Mouse (Mus musculus): ENCODE data around the gene Chmp1a. TPM values are rescaled to one million over a fixed set of nuclear protein-coding genes. Genes with fewer than 3 reads are reported as not detected.

Gene Chmp1a
- polyA plus RNA-seq, 1 experiment from 2014 or later, result 180 TPM

GRCm38 (mm10) chr8:123191908-123192307 lies 20.7 kb downstream of the Chmp1a start:
- WGBS, result 69% methylated on average over 7 of the region's 8 CpGs
- ATAC-seq, result no peak
- H3K9me3 ChIP-seq (replicated peaks; ENCODE audit: control insufficient read depth, low read length), result no peaks in the 10 kb centered on the region

GRCm38 (mm10) chr8:123190678-123191077 lies 21.9 kb downstream of the Chmp1a start:
- Histone ChIP-seq H3K27me3 (replicated peaks; ENCODE audit: control insufficient read depth, insufficient read depth, low read length) (no peaks in the 10 kb centered on the region), H3K9me3 (replicated peaks; ENCODE audit: control insufficient read depth, low read length) (no peaks in the 10 kb centered on the region), H3K27ac (ENCODE audit: low read depth, low read length) (no peak overlapping the region), H3K36me3 (ENCODE audit: control insufficient read depth, insufficient read depth, low read length) (no peaks in the 10 kb centered on the region), H3K4me2 (ENCODE audit: low read length) (no peak overlapping the region), H3K4me1 (ENCODE audit: control insufficient read depth, insufficient read depth, low read length) (no peaks in the 10 kb centered on the region), H3K9ac (ENCODE audit: low read length) (no peak overlapping the region), H3K4me3 (ENCODE audit: low read depth, low read length) (no peak overlapping the region)
- DNase-seq (ENCODE audit: low spot score), result peak; percentile 83
- under 1% methylated on average over 9 of the region's 9 CpGs for WGBS
- ATAC-seq, result no peak

More at GRCm38 (mm10) chr8:123191908-123192307, 20.7 kb downstream of the Chmp1a start:
- no peaks in the 10 kb centered on the region for H3K27me3 ChIP-seq (replicated peaks; ENCODE audit: control insufficient read depth, insufficient read depth, low read length)
- H3K36me3 ChIP-seq (ENCODE audit: control insufficient read depth, insufficient read depth, low read length), result no peaks in the 10 kb centered on the region
- DNase-seq (ENCODE audit: low spot score), result no peak
- no peak overlapping the region for H3K9ac ChIP-seq (ENCODE audit: low read length)
- no peak overlapping the region for H3K27ac ChIP-seq (ENCODE audit: low read depth, low read length)
- no peak overlapping the region for H3K4me2 ChIP-seq (ENCODE audit: low read length)
- no peak overlapping the region for H3K4me3 ChIP-seq (ENCODE audit: low read depth, low read length)
- H3K4me1 ChIP-seq (ENCODE audit: control insufficient read depth, insufficient read depth, low read length), result no peaks in the 10 kb centered on the region

GRCm38 (mm10) chr8:123188841-123189240 lies 23.7 kb downstream of the Chmp1a start:
- Histone ChIP-seq H3K4me1 (ENCODE audit: control insufficient read depth, insufficient read depth, low read length) (no peaks in the 10 kb centered on the region), H3K9ac (ENCODE audit: low read length) (no peak overlapping the region), H3K27me3 (replicated peaks; ENCODE audit: control insufficient read depth, insufficient read depth, low read length) (no peaks in the 10 kb centered on the region), H3K27ac (ENCODE audit: low read depth, low read length) (no peak overlapping the region), H3K4me3 (ENCODE audit: low read depth, low read length) (no peak overlapping the region), H3K9me3 (replicated peaks; ENCODE audit: control insufficient read depth, low read length) (no peaks in the 10 kb centered on the region), H3K36me3 (ENCODE audit: control insufficient read depth, insufficient read depth, low read length) (no peaks in the 10 kb centered on the region), H3K4me2 (ENCODE audit: low read length) (no peak overlapping the region)
- ATAC-seq, result no peak
- WGBS, result 83% methylated on average over 7 of the region's 7 CpGs
- DNase-seq (ENCODE audit: low spot score), result no peak

GRCm38 (mm10) chr8:123188006-123188405 lies 24.6 kb downstream of the Chmp1a start:
- no peak overlapping the region for H3K4me3 ChIP-seq (ENCODE audit: low read depth, low read length)
- DNase-seq (ENCODE audit: low spot score), result no peak

DNA sequence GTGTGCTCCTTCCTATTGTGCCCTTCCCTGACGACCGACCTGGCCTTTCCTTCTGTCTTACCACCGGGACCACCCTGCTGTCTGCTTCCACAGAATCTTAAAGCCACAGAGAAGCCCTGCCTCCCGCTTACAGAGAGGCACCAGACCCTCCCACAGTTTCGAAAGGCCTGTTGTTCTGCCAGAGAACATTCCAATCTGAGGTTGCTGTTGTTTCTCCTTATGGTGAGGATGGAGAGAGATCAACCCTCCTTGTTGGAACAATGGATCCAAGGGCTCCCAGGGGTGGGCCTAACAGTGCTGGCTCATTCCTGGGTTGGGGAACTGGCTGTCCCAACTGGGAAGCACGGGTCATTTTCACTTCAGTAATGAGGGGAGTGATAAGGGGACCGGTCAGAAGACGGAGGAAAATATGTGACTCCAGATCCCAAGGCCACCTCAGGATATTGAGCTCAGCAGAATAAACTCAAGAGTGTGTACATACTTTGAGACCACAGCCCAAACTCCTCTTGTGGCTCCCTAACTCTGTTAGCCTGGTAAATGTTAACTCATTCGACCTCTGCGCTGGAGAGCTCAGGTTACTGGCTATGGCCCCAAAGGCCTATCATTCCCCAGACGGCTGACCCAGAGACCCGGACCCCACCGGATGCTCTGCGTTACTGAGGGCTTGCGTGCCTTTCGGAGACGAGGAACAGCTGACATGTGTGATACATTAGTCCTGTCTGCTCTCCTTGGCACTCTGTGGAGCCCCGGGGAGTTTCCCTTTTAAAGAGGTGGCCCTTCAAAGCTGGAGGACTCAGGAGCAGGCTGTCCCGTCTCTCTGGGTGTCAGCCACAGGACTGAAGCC lies 26.8 kb downstream of the Chmp1a start, which contains the start of gene Dpep1:
TSS of gene Dpep1 (plus strand) at position 677 of the 844 bp plus-strand sequence.
- Histone ChIP-seq H3K4me1 (ENCODE audit: control insufficient read depth, insufficient read depth, low read length) (no peaks in the 10 kb centered on the region), H3K4me3 (ENCODE audit: low read depth, low read length) (no peak within 1 kb of the TSS), H3K27ac (ENCODE audit: low read depth, low read length) (no peak within 1 kb of the TSS), H3K9ac (ENCODE audit: low read length) (no peak within 1 kb of the TSS), H3K27me3 (replicated peaks; ENCODE audit: control insufficient read depth, insufficient read depth, low read length) (no peaks in the 10 kb centered on the region), H3K9me3 (replicated peaks; ENCODE audit: control insufficient read depth, low read length) (no peaks in the 10 kb centered on the region), H3K4me2 (ENCODE audit: low read length) (no peak within 1 kb of the TSS), H3K36me3 (ENCODE audit: control insufficient read depth, insufficient read depth, low read length) (no peaks in the 10 kb centered on the region)
- DNase-seq (ENCODE audit: low spot score), result no peak
- WGBS, result 58% methylated on average over 19 of the region's 19 CpGs
- no peak for ATAC-seq

More at GRCm38 (mm10) chr8:123188006-123188405, 24.6 kb downstream of the Chmp1a start:
- WGBS, result 86% methylated on average over 2 of the region's 2 CpGs
- Histone ChIP-seq H3K9me3 (replicated peaks; ENCODE audit: control insufficient read depth, low read length) (no peaks in the 10 kb centered on the region), H3K4me2 (ENCODE audit: low read length) (no peak overlapping the region), H3K36me3 (ENCODE audit: control insufficient read depth, insufficient read depth, low read length) (no peaks in the 10 kb centered on the region), H3K4me1 (ENCODE audit: control insufficient read depth, insufficient read depth, low read length) (no peaks in the 10 kb centered on the region), H3K27me3 (replicated peaks; ENCODE audit: control insufficient read depth, insufficient read depth, low read length) (no peaks in the 10 kb centered on the region), H3K9ac (ENCODE audit: low read length) (no peak overlapping the region), H3K27ac (ENCODE audit: low read depth, low read length) (no peak overlapping the region)
- ATAC-seq, result no peak

DNA sequence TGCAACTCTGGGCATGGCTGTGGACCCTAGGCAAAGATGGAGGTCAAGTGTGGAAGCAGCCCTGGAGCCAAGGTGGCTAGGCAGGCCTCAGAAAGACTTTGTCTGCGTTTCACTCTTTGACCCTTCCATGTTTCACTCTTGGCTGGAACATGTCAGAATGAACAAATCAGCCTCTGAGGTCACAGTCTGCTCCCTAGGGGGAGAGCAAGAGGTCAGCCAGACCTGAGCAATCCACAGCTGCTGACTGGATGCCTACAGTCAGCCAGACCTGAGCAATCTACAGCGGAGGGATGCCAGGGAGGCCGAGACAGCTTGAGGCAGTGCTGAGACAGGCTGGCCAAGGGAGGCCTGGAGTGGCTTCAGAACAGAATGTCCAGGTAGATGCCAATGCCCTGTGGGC lies 31.2 kb downstream of the Chmp1a start:
- DNase-seq (ENCODE audit: low spot score), result no peak
- no peak for ATAC-seq

DNA sequence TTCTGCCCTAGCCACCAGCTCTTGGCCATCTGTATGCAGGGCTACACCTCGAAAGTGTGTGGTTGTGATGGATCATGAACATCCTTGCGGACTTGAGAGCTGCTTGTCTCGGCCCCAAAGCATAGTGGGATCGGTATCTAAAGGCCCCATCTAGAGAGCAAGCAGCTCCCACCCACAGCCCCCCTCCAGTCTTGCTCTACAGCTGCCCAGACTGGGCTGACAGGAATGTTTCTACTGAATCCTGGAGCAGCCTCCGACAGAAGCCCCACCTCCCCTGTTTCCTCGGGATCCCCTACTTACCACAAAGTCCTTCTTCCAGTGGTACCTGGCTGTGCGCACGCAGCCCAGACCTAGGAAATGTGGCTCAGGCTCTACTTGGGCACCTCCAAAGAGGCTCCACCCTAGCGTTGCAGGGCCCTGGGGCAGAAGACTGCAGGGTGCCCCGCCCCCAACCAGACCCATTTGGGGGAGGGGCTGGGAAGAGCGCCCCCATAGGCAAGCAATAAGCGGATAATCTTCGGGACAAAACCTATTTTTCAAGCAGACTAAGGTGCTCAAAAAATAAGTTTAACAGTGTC lies 54.6 kb downstream of the Chmp1a start, which contains the start of gene Sult5a1:
TSS of gene Sult5a1 (minus strand) at position 428 of the 578 bp plus-strand sequence.
- no peak within 1 kb of the TSS for H3K4me3 ChIP-seq (ENCODE audit: low read depth, low read length)
- no peaks in the 10 kb centered on the region for H3K27me3 ChIP-seq (replicated peaks; ENCODE audit: control insufficient read depth, insufficient read depth, low read length)
- no peak for ATAC-seq
- H3K4me1 ChIP-seq (ENCODE audit: control insufficient read depth, insufficient read depth, low read length), result no peaks in the 10 kb centered on the region
- H3K4me2 ChIP-seq (ENCODE audit: low read length), result no peak within 1 kb of the TSS
- no peak within 1 kb of the TSS for H3K27ac ChIP-seq (ENCODE audit: low read depth, low read length)
- H3K36me3 ChIP-seq (ENCODE audit: control insufficient read depth, insufficient read depth, low read length), result no peaks in the 10 kb centered on the region
- no peak for DNase-seq (ENCODE audit: low spot score)
- H3K9me3 ChIP-seq (replicated peaks; ENCODE audit: control insufficient read depth, low read length), result no peaks in the 10 kb centered on the region
- WGBS, result 31% methylated on average over 13 of the region's 13 CpGs
- H3K9ac ChIP-seq (ENCODE audit: low read length), result no peak within 1 kb of the TSS

More for the DNA sequence above, 31.2 kb downstream of the Chmp1a start:
- WGBS, result 82% methylated on average over 3 of the region's 3 CpGs
- Histone ChIP-seq H3K36me3 (ENCODE audit: control insufficient read depth, insufficient read depth, low read length) (no peaks in the 10 kb centered on the region), H3K9ac (ENCODE audit: low read length) (no peak overlapping the region), H3K4me1 (ENCODE audit: control insufficient read depth, insufficient read depth, low read length) (no peaks in the 10 kb centered on the region), H3K4me3 (ENCODE audit: low read depth, low read length) (no peak overlapping the region), H3K9me3 (replicated peaks; ENCODE audit: control insufficient read depth, low read length) (0 out of 2 replicates have a peak, but pooled peaks cover 3% of the 10 kb centered on the region), H3K27me3 (replicated peaks; ENCODE audit: control insufficient read depth, insufficient read depth, low read length) (no peaks in the 10 kb centered on the region), H3K27ac (ENCODE audit: low read depth, low read length) (no peak overlapping the region), H3K4me2 (ENCODE audit: low read length) (no peak overlapping the region)

- Histone ChIP-seq H3K27me3 (replicated peaks; ENCODE audit: control insufficient read depth, insufficient read depth, low read length) (no peaks in the 10 kb centered on the region), H3K36me3 (ENCODE audit: control insufficient read depth, insufficient read depth, low read length) (no peaks in the 10 kb centered on the region), H3K4me2 (ENCODE audit: low read length) (no peak overlapping the region), H3K9me3 (replicated peaks; ENCODE audit: control insufficient read depth, low read length) (no peaks in the 10 kb centered on the region), H3K27ac (ENCODE audit: low read depth, low read length) (no peak overlapping the region), H3K4me1 (ENCODE audit: control insufficient read depth, insufficient read depth, low read length) (no peaks in the 10 kb centered on the region), H3K9ac (ENCODE audit: low read length) (no peak overlapping the region), H3K4me3 (ENCODE audit: low read depth, low read length) (no peak overlapping the region)
- ATAC-seq (no peak), DNase-seq (ENCODE audit: low spot score) (no peak)
- WGBS, result 82% methylated on average over 9 of the region's 9 CpGs
Measured at GRCm38 (mm10) chr8:123156070-123156773, 56.3 kb downstream of the Chmp1a start.

Measured in forebrain, embryonic 14.5 days (tissue).